Mouse (Mus musculus): Measurements from ENCODE around the gene Nrg4. TPM values are rescaled to one million over a fixed set of nuclear protein-coding genes. Genes with fewer than 3 reads are reported as not detected.
"Not testable (repeated sequence)": the region's sequence is repeated elsewhere in the genome, so short reads cannot be mapped to it uniquely, and the experiment has no call there.

Gene Nrg4
- polyA plus RNA-seq, 1 experiment, result 2.3 TPM

GRCm38 (mm10) chr9:55259741-55260140 lies 66.9 kb downstream of the Nrg4 start:
- no peak for DNase-seq
- H3K4me1 ChIP-seq (ENCODE audit: control insufficient read depth, insufficient read depth, low read length), result no peaks in the 10 kb centered on the region
- no peak overlapping the region for H3K4me3 ChIP-seq (replicated peaks; ENCODE audit: insufficient read depth, low read depth, low read length)
- 69% methylated on average over 6 of the region's 6 CpGs for WGBS
- TF ChIP-seq CTCF (IDR thresholded peaks at IDR 0.05; ENCODE audit: borderline replicate concordance, insufficient read depth, low read depth, low read length) (no peak), POLR2A (IDR thresholded peaks at IDR 0.05; ENCODE audit: borderline replicate concordance, insufficient read depth, low read length) (no peak)
- H3K27ac ChIP-seq (ENCODE audit: insufficient read depth, low read length), result no peak overlapping the region
- no peaks in the 10 kb centered on the region for H3K27me3 ChIP-seq (ENCODE audit: control insufficient read depth, insufficient read depth, low read length)

DNA sequence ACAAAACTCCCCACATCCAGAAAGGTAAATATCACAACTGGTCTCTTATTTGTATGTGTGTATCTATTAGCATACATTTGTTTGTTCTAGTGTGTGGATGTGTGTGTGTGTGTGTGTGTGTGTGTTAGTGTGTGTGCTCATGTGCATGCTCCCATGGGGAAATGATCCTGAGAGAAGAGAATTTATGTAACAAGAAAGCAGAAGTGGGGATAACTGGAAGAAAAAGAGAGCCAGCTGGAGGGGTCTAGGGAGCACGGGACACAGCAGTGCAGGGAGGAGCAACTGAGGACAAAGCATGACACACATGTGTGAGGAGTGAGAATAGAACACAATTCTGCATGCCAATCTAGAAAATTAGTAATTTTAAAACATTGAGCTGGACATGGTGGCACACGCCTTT lies 69.5 kb downstream of the Nrg4 start:
- no peak for DNase-seq
- H3K4me1 ChIP-seq (ENCODE audit: control insufficient read depth, insufficient read depth, low read length), result no peaks in the 10 kb centered on the region

GRCm38 (mm10) chr9:55255604-55256003 lies 71.0 kb downstream of the Nrg4 start:
- TF ChIP-seq POLR2A (IDR thresholded peaks at IDR 0.05; ENCODE audit: borderline replicate concordance, insufficient read depth, low read length) (no peak), CTCF (IDR thresholded peaks at IDR 0.05; ENCODE audit: borderline replicate concordance, insufficient read depth, low read depth, low read length) (no peak)
- H3K4me3 ChIP-seq (replicated peaks; ENCODE audit: insufficient read depth, low read depth, low read length), result no peak overlapping the region
- no peaks in the 10 kb centered on the region for H3K4me1 ChIP-seq (ENCODE audit: control insufficient read depth, insufficient read depth, low read length)
- no peaks in the 10 kb centered on the region for H3K27me3 ChIP-seq (ENCODE audit: control insufficient read depth, insufficient read depth, low read length)
- H3K27ac ChIP-seq (ENCODE audit: insufficient read depth, low read length), result no peak overlapping the region
- no peak for DNase-seq
- WGBS, result 67% methylated on average over 4 of the region's 4 CpGs

More for the DNA sequence above, 69.5 kb downstream of the Nrg4 start:
- 87% methylated on average over 2 of the region's 2 CpGs for WGBS
- Histone ChIP-seq H3K4me3 (replicated peaks; ENCODE audit: insufficient read depth, low read depth, low read length) (no peak overlapping the region), H3K27ac (ENCODE audit: insufficient read depth, low read length) (no peak overlapping the region), H3K27me3 (ENCODE audit: control insufficient read depth, insufficient read depth, low read length) (no peaks in the 10 kb centered on the region)
- TF ChIP-seq POLR2A (IDR thresholded peaks at IDR 0.05; ENCODE audit: borderline replicate concordance, insufficient read depth, low read length), result no peak
- TF ChIP-seq CTCF (IDR thresholded peaks at IDR 0.05; ENCODE audit: borderline replicate concordance, insufficient read depth, low read depth, low read length), result no peak

GRCm38 (mm10) chr9:55255056-55255455 lies 71.6 kb downstream of the Nrg4 start:
- H3K4me3 ChIP-seq (replicated peaks; ENCODE audit: insufficient read depth, low read depth, low read length), result no peak overlapping the region
- TF ChIP-seq POLR2A (IDR thresholded peaks at IDR 0.05; ENCODE audit: borderline replicate concordance, insufficient read depth, low read length) (no peak), CTCF (IDR thresholded peaks at IDR 0.05; ENCODE audit: borderline replicate concordance, insufficient read depth, low read depth, low read length) (no peak)
- WGBS, result 96% methylated on average over 5 of the region's 5 CpGs
- no peak overlapping the region for H3K27ac ChIP-seq (ENCODE audit: insufficient read depth, low read length)
- no peak for DNase-seq
- no peaks in the 10 kb centered on the region for H3K27me3 ChIP-seq (ENCODE audit: control insufficient read depth, insufficient read depth, low read length)
- H3K4me1 ChIP-seq (ENCODE audit: control insufficient read depth, insufficient read depth, low read length), result no peaks in the 10 kb centered on the region

DNA sequence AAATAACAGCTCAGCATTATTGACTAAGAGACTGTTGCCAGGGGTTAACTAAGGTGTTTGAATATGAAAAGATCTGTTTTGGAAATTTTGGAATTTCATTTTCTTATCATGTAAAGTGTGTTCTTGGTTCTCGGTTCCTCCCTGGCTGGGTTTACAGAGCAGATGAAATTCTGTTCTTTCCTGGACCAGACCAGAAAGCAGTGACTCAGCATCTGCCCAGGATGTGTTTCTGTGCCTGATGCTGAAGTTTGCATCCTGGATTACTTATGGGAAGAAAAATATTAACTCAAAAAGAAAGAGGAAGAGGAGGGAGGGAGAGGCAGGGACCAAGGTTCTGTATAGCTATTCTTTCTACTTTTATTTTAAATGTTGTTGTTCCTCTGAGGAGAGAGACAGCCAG lies 72.8 kb downstream of the Nrg4 start:
- no peak for DNase-seq
- 72% methylated on average over 1 of the region's 1 CpGs for WGBS
- Histone ChIP-seq H3K27ac (ENCODE audit: insufficient read depth, low read length) (no peak overlapping the region), H3K4me1 (ENCODE audit: control insufficient read depth, insufficient read depth, low read length) (no peaks in the 10 kb centered on the region), H3K27me3 (ENCODE audit: control insufficient read depth, insufficient read depth, low read length) (no peaks in the 10 kb centered on the region), H3K4me3 (replicated peaks; ENCODE audit: insufficient read depth, low read depth, low read length) (no peak overlapping the region)
- TF ChIP-seq CTCF (IDR thresholded peaks at IDR 0.05; ENCODE audit: borderline replicate concordance, insufficient read depth, low read depth, low read length) (no peak), POLR2A (IDR thresholded peaks at IDR 0.05; ENCODE audit: borderline replicate concordance, insufficient read depth, low read length) (no peak)

DNA sequence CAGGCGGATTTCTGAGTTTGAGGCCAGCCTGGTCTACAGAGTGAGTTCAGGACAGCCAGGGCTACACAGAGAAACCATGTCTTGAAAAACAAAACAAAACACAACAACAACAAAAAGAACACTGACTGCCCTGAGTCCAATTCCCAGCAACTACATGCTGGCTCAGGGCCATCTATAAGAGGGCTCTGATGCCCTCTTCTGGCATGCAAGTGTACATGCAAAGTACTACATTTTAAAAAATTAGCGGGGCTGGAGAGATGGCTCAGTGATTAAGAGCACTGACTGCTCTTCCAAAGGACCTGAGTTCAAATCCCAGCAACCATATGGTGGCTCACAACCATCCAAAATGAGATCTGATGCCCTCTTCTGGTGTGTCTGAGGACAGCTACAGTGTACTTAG lies 74.5 kb downstream of the Nrg4 start:
- WGBS, result 67% methylated on average over 2 of the region's 2 CpGs
- H3K27ac ChIP-seq (ENCODE audit: insufficient read depth, low read length); H3K27me3 ChIP-seq (ENCODE audit: control insufficient read depth, insufficient read depth, low read length); DNase-seq; H3K4me1 ChIP-seq (ENCODE audit: control insufficient read depth, insufficient read depth, low read length); H3K4me3 ChIP-seq (replicated peaks; ENCODE audit: insufficient read depth, low read depth, low read length): not testable (repeated sequence)

DNA sequence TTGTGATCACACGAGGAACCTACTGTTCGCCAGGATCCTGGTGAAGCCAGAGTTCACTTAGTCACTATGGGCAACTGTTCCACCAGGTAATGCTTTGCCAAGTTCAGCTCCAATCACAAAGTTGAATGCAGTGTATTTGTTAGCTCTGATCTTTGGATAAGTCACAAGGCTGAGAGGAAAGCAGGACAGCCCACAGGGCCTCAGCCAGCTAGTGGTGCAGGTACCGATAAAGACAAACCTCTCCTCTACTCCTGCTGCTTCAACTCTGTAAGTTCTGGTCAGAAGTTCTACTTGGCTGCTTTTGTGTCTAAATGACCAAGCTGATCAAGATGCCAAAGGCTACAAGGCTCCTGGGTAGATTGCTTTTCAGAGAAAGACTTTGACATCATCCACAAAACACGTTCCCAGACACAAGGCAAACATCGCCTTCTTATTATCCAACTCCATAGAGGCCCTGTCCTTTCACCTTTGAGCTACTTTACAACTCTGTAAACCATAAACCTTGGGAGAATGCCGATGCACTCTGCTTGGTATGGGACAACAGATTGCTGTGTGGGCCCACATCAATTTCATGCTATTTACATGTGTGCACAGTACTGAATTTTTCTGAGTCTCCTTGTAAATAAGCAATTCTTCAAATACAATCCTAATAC lies 75.9 kb downstream of the Nrg4 start:
- WGBS, result 85% methylated on average over 6 of the region's 6 CpGs
- TF ChIP-seq POLR2A (IDR thresholded peaks at IDR 0.05; ENCODE audit: borderline replicate concordance, insufficient read depth, low read length), result no peak
- no peak overlapping the region for H3K4me3 ChIP-seq (replicated peaks; ENCODE audit: insufficient read depth, low read depth, low read length)
- no peak overlapping the region for H3K27ac ChIP-seq (ENCODE audit: insufficient read depth, low read length)
- H3K27me3 ChIP-seq (ENCODE audit: control insufficient read depth, insufficient read depth, low read length), result no peaks in the 10 kb centered on the region
- H3K4me1 ChIP-seq (ENCODE audit: control insufficient read depth, insufficient read depth, low read length), result no peaks in the 10 kb centered on the region
- no peak for DNase-seq

- no peak for DNase-seq
- WGBS, result 66% methylated on average over 4 of the region's 4 CpGs
- H3K4me1 ChIP-seq (ENCODE audit: control insufficient read depth, insufficient read depth, low read length), result no peaks in the 10 kb centered on the region
- no peaks in the 10 kb centered on the region for H3K27me3 ChIP-seq (ENCODE audit: control insufficient read depth, insufficient read depth, low read length)
- TF ChIP-seq POLR2A (IDR thresholded peaks at IDR 0.05; ENCODE audit: borderline replicate concordance, insufficient read depth, low read length), result no peak
- no peak overlapping the region for H3K27ac ChIP-seq (ENCODE audit: insufficient read depth, low read length)
- no peak overlapping the region for H3K4me3 ChIP-seq (replicated peaks; ENCODE audit: insufficient read depth, low read depth, low read length)
These were observed 78.2 kb downstream of the Nrg4 start for GRCm38 (mm10) chr9:55248465-55248864.
